Mouse (Mus musculus) brain, embryonic 14.5 days (tissue): ENCODE results near the gene Wnk2. TPM values are rescaled to one million over a fixed set of nuclear protein-coding genes. Genes with fewer than 3 reads are reported as not detected.

Source experiments
- DNase-seq: peaks from one replicate; pipeline ENCODE4 v3.0.0-alpha.2; 2011; ENCODE audit warnings: low read depth
- CTCF ChIP-seq: fragments of 200-500 bp; IDR thresholded peaks from 2 replicates; pipeline ENCODE4 v1.5.1; 2012; ENCODE audit warnings: inconsistent platforms, mild to moderate bottlenecking, moderate library complexity, borderline replicate concordance; ENCODE audit not compliant: insufficient read depth, insufficient read length; ENCODE audit errors: extremely low read depth
- POLR2A ChIP-seq: fragments of 200-500 bp; IDR thresholded peaks from 2 replicates; pipeline ENCODE4 v1.6.1; 2012; ENCODE audit warnings: mild to moderate bottlenecking, inconsistent platforms, borderline replicate concordance; ENCODE audit not compliant: poor library complexity, insufficient read depth, insufficient read length, severe bottlenecking; ENCODE audit errors: extremely low read depth
- polyA plus RNA-seq: library from polyadenylated mRNA; depleted of rRNA; stranded (reverse); fragments of >200 nt; gene quantifications from 2 replicates; pipeline ENCODE4 v1.2.3, GENCODE M21; 2012

The Wnk2 gene
- polyA plus RNA-seq, 1 experiment = 86.7 TPM

DNA sequence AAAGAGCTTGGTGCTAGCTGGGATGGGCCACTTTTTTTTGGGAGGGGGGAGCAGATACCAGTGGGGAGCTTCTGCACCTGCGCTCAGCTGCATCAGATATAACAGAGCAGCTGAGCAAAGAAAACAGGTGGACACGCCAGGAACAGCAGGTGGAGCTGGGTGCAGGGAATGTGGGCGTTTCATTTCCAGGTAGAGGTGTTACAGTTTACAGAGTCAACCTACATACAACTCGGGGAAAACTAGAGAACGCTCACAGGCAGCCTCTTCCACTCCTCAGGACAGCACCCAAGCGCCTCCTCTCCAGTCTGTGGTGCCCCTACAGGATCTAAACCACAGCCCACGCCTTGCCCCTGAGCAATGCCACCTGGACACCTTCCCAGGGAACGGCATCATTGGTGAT is 35.2 kb downstream of the Wnk2 start:
- TF ChIP-seq POLR2A (no peak), CTCF (no peak)
- DNase-seq = no peak

DNA sequence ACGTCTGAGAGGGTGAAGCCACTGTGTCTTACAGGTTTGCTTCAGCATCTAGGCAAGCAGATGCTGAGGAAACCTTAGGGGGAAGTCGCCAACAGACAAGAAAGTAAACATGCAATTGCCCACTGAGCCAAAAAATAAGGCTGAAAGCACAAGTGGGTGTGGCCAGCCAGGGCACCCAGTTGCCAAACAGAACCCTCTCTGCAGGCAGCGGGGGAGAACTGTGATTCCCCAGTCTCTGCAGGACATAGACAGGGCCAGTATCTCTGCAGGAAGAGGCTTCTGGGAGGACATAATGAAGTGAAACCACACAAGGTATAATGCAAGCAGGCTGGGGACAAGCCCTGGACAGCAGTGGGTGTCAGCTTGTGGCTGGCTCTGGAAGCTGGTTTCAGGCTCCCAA is 38.1 kb downstream of the Wnk2 start:
- no peak for DNase-seq
- TF ChIP-seq CTCF (no peak), POLR2A (no peak)

GRCm38 (mm10) chr13:49108119-49108846 is 39.5 kb downstream of the Wnk2 start:
- DNase-seq = no peak
- TF ChIP-seq POLR2A (no peak), CTCF (no peak)

DNA sequence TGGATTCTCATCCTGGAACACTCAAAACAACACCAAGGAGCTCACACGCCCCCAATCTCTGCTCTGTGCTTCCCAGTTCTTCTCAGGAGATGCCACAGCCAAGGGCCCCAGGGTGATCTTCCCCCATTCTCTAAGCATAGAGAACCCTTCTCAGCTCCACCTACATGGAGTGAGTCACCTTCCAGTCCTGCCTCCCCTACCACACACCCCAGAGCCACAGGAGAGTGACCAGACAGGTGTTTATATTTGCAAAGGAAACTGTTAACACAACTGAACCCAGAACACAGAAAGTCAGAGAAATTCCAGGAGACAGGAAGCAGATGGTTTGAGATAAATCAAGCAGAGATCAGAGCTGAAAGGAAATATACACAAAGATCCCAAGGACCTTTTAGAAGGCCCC is 43.9 kb downstream of the Wnk2 start:
- no peak for DNase-seq
- TF ChIP-seq CTCF (no peak), POLR2A (no peak)

GRCm38 (mm10) chr13:49103235-49103634 is 44.6 kb downstream of the Wnk2 start:
- peak; percentile 55 for DNase-seq
- TF ChIP-seq POLR2A (no peak), CTCF (no peak)

DNA sequence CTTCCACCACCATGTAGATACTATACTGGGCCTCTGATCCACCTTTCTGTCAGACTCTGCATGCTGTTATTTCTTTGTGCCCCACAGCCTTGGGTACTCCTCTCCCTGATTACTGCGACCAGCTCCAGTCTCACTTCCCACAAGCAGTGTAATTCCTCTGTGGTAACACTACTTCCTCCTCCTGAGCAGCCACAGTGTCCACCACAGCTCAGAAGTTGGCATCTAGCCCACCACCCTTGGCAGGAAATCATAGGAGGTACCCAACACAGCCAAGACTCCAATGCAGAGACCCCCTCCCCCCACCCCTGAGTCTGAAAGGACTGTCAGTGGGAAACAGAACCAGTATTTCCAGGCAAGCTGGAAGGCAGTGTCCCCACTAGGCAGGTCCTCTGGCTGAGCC is 47.4 kb downstream of the Wnk2 start:
- DNase-seq = peak; percentile 83
- no peak for TF ChIP-seq POLR2A
- TF ChIP-seq CTCF = no peak

DNA sequence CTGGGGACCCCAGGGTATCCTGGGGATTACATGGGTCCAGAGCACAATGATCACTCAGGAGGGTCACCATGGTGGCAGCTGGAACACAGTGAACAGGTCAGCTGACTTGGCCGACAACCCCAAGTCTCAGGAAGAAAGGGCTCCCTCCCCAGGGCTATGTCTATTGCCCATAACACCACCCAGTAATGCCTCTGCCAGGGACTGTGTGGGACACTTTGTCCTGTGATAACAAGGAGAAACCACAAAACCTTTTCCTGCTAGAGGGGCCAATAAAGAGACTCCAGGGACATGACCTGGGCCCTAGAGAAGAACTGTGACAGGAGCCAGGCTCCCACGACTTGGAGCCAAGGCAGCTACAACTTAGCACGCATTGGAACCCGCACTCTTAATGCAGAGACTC is 51.0 kb downstream of the Wnk2 start:
- no peak for DNase-seq
- TF ChIP-seq CTCF (no peak), POLR2A (no peak)

DNA sequence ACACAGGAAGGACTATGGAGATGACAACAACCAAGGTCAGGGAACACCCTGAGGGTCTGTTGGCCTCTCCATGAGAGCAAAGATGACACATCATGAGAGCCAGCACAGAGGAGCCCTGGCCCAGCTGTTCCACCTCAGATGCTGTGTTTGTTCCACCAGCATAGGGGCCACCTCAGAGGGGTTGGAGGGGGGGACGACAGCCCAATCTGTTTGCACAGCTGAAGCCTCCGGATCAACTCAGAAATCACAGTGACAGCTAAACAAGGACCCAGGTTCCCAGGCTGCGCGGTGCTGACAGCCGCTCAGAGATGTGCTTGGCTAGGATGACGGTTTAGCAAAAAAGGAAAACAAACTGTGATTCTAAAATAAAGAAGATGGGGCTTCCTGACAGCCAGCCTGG is 53.1 kb downstream of the Wnk2 start:
- TF ChIP-seq POLR2A = no peak
- TF ChIP-seq CTCF = no peak
- DNase-seq = peak; percentile 37

DNA sequence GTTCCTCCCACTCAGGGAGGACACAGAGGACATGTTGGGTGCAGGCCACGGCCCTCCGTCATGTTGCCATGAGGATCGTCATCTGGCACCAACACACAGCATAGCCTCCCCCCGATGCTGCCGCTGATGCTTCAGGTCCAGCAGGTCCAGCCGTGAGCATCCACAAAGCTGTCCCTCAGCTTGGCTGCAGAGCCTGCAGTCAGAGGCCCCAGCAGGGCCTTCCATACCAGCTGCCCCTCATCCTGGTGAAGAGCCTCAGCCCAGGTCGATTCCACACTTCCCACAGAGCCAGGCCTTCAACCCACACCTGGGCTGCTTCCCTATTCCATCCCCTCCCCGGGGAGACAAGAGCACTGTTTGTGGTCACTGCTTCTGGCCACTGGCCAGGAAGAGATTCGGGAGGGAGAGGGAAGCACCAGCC is 54.3 kb downstream of the Wnk2 start:
- DNase-seq = no peak
- TF ChIP-seq CTCF (no peak), POLR2A (no peak)

DNA sequence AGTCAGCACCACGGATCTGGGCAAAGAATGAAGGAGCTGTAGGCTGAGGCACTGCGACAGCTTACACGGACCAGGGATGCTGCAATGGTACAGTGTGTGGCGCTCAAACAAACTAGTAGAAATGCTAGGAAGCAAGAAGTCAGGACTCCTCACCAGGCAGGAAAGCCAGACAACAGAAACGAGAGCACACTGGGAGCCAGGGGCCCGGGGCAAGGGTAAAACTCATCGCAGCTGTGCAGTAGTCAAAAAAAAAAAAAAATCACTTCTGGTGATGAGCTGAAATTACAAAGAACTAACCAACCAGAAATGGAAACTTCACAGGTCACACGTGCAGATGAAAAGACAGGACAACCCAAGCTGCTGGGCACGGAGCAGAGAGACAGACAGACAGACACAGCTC is 55.2 kb downstream of the Wnk2 start:
- TF ChIP-seq POLR2A (no peak), CTCF (no peak)

GRCm38 (mm10) chr13:49090176-49090575 is 57.6 kb downstream of the Wnk2 start:
- TF ChIP-seq POLR2A (no peak), CTCF (no peak)
- DNase-seq = no peak

More for the DNA sequence above, 55.2 kb downstream of the Wnk2 start:
- no peak for DNase-seq

DNA sequence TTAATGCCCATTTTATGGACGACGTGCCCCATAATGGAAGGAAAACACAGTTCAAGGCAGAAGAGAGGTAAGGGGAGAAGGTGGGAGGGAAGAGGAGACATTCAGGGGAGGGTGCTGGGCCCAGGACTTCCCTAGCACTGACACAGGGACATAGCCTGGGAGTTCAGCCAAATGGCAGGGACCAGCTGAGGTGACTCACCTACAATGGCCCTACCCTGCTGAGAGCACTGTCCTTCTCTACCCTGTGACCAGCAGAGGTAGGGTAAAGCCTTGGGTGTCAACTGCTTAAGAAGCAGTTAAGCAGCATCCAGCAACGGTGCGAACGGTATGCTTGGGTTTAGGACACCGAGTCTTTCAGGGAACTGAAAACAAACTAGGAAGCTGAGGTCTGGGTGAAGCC is 58.9 kb downstream of the Wnk2 start:
- TF ChIP-seq POLR2A (no peak), CTCF (no peak)
- no peak for DNase-seq

- DNase-seq = no peak
- TF ChIP-seq CTCF = no peak
- no peak for TF ChIP-seq POLR2A
These were observed 60.4 kb downstream of the Wnk2 start for GRCm38 (mm10) chr13:49087420-49087819.

GRCm38 (mm10) chr13:49086431-49086830 is 61.4 kb downstream of the Wnk2 start:
- TF ChIP-seq CTCF = no peak
- no peak for TF ChIP-seq POLR2A
- DNase-seq = no peak
